Mouse (Mus musculus) intestine, embryonic 14.5 days (tissue): ENCODE data around the gene Gm47955. TPM values are rescaled to one million over a fixed set of nuclear protein-coding genes. Genes with fewer than 3 reads are reported as not detected.
"Not testable (repeated sequence)": the region's sequence is repeated elsewhere in the genome, so short reads cannot be mapped to it uniquely, and the experiment has no call there.

Source experiments
- ATAC-seq: fragments of 200-750 bp; cut with Nextera tagmentation; replicated peaks from 2 replicates; pipeline ENCODE4 v1.8.0; 2017; ENCODE audit warnings: low read depth, moderate number of reproducible peaks, moderate TSS enrichment, moderate library complexity; ENCODE audit not compliant: low FRiP score, low TSS enrichment
- DNase-seq: peaks from one replicate; pipeline ENCODE4 v3.0.0-alpha.2; 2018; ENCODE audit warnings: low spot score
- H3K27ac ChIP-seq: fragments of 300-500 bp; sonication (generic); 2 replicates; pipeline ENCODE4 v1.5.1; 2014; ENCODE audit warnings: low read depth, mild to moderate bottlenecking, control low read depth
- H3K27me3 ChIP-seq: fragments of 300-500 bp; sonication (generic); replicated peaks from 2 replicates; pipeline ENCODE4 v1.6.1; 2014; ENCODE audit warnings: low read length, control low read depth; ENCODE audit not compliant: control insufficient read depth, insufficient read depth
- H3K36me3 ChIP-seq: fragments of 300-500 bp; sonication (generic); 2 replicates; pipeline ENCODE4 v1.6.1; 2014; ENCODE audit warnings: low read length, control low read depth; ENCODE audit not compliant: control insufficient read depth, insufficient read depth
- H3K4me1 ChIP-seq: fragments of 300-500 bp; sonication (generic); replicated peaks from 2 replicates; pipeline ENCODE4 v1.6.1; 2014; ENCODE audit warnings: low read length, control low read depth, mixed read lengths; ENCODE audit not compliant: control insufficient read depth, insufficient read depth
- H3K4me2 ChIP-seq: fragments of 300-500 bp; sonication (generic); 2 replicates; pipeline ENCODE4 v1.6.1; 2014; ENCODE audit warnings: low read length
- H3K4me3 ChIP-seq: fragments of 300-500 bp; sonication (generic); 2 replicates; pipeline ENCODE4 v1.5.1; 2014; ENCODE audit warnings: low read depth, low read length, control low read depth, mixed read lengths
- H3K9ac ChIP-seq: fragments of 300-500 bp; sonication (generic); 2 replicates; pipeline ENCODE4 v1.6.1; 2014; ENCODE audit warnings: mild to moderate bottlenecking, low read length
- H3K9me3 ChIP-seq: fragments of 300-500 bp; sonication (generic); 2 replicates; pipeline ENCODE4 v1.6.1; 2016; ENCODE audit warnings: low read length, control low read depth; ENCODE audit not compliant: control insufficient read depth
- WGBS: fragments of 180-500 bp; shearing (Covaris S2); extraction: QIAGEN DNeasy Blood & Tissue Kit; methylation state at CpG from one replicate; pipeline ENCODE4 v1.1.7; 2014; 5-methylcytosine and 5-hydroxymethylcytosine counted together
- polyA plus RNA-seq: library from polyadenylated mRNA; unstranded; fragments of >200 nt; fragmentation: Nextera tagmentation; extraction: Ambion mirVana; gene quantifications from 2 replicates; pipeline ENCODE4 v1.2.1, GENCODE M21; 2014

Gm47955 gene
- polyA plus RNA-seq, 1 experiment from 2014 or later = not detected

DNA sequence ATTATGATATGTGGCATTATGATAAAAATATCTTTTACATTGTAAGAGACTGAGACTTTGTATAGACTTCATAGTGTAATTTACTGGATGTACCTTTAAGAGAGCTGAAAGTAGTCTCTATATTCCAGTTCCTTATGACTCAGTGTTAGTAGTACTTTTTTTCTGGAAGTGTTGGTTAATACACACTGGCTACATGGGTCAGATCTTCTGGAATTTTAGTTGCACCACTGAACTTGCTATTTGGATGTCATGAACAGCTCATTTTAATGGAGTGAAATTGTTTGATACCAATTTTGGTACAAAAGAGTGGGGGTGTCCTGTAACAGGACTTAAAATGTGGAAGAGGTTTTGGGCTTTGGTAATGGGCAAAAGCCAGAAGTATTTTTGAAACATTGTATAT, 17.8 kb downstream of the Gm47955 start:
- no peak overlapping the region for H3K27ac ChIP-seq
- no peaks in the 10 kb centered on the region for H3K27me3 ChIP-seq
- no peak overlapping the region for H3K4me3 ChIP-seq
- no peak for ATAC-seq
- no peak overlapping the region for H3K9ac ChIP-seq
- no peaks in the 10 kb centered on the region for H3K4me1 ChIP-seq
- no peak for DNase-seq
- H3K9me3 ChIP-seq = no peaks in the 10 kb centered on the region
- H3K36me3 ChIP-seq = no peaks in the 10 kb centered on the region
- H3K4me2 ChIP-seq = no peak overlapping the region

GRCm38 (mm10) chr1:82986738-82987137, 26.7 kb downstream of the Gm47955 start:
- Histone ChIP-seq H3K4me3 (no peak overlapping the region), H3K36me3 (no peaks in the 10 kb centered on the region), H3K4me1 (0 out of 2 replicates have a peak, but pooled peaks cover 3% of the 10 kb centered on the region), H3K27ac (no peak overlapping the region), H3K4me2 (no peak overlapping the region), H3K27me3 (no peaks in the 10 kb centered on the region), H3K9me3 (peaks cover 5% of the 10 kb centered on the region; the same call in 1 of the 2 replicates), H3K9ac (no peak overlapping the region)
- ATAC-seq = no peak
- DNase-seq = no peak
- WGBS = 88% methylated on average over 6 of the region's 6 CpGs

GRCm38 (mm10) chr1:82987530-82988198, 27.6 kb downstream of the Gm47955 start:
- H3K9me3 ChIP-seq = peaks cover 5% of the 10 kb centered on the region; the same call in 1 of the 2 replicates
- no peak overlapping the region for H3K9ac ChIP-seq
- 34% methylated on average over 4 of the region's 4 CpGs for WGBS
- H3K4me3 ChIP-seq = no peak overlapping the region
- DNase-seq = no peak
- H3K36me3 ChIP-seq = no peaks in the 10 kb centered on the region
- peak; percentile 45; the same call in 1 of the 2 replicates for ATAC-seq
- no peaks in the 10 kb centered on the region for H3K27me3 ChIP-seq
- no peak overlapping the region for H3K27ac ChIP-seq
- H3K4me1 ChIP-seq = 0 out of 2 replicates have a peak, but pooled peaks cover 3% of the 10 kb centered on the region
- H3K4me2 ChIP-seq = no peak overlapping the region

DNA sequence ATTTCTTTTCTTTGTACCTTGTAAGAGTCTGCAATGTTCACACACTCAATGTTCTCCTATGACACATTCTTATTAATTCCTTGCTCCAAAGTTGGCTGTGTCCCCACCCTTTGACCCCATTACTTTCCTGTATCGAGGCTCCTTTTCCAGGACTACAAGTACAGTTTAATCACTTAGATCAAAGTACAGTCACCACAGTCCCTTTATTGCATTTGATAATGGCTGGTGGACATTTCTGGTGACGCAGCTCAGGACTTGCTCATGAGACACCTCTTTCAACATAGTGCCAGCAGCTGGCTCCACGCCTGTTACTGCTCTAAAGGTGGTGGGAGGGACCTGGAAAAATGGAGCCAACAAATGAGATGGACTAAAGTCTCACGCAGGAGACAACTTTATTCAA, 31.0 kb downstream of the Gm47955 start:
- DNase-seq (no peak), ATAC-seq (peak; percentile 69)
- no peak overlapping the region for H3K9ac ChIP-seq
- H3K36me3 ChIP-seq = no peaks in the 10 kb centered on the region
- no peaks in the 10 kb centered on the region for H3K27me3 ChIP-seq
- 0 out of 2 replicates have a peak, but pooled peaks cover 3% of the 10 kb centered on the region for H3K4me1 ChIP-seq
- no peak overlapping the region for H3K4me3 ChIP-seq
- H3K4me2 ChIP-seq = no peak overlapping the region
- H3K9me3 ChIP-seq = no peaks in the 10 kb centered on the region
- WGBS = 60% methylated on average over 4 of the region's 4 CpGs
- H3K27ac ChIP-seq = no peak overlapping the region

GRCm38 (mm10) chr1:82991596-82991995, 31.5 kb downstream of the Gm47955 start:
- 69% methylated on average over 3 of the region's 3 CpGs for whole genome bisulfite sequencing
- H3K27me3 ChIP-seq = no peaks in the 10 kb centered on the region
- no peak overlapping the region for H3K9ac ChIP-seq
- H3K9me3 ChIP-seq = no peaks in the 10 kb centered on the region
- 0 out of 2 replicates have a peak, but pooled peaks cover 3% of the 10 kb centered on the region for H3K4me1 ChIP-seq
- no peak overlapping the region for H3K4me3 ChIP-seq
- H3K4me2 ChIP-seq = no peak overlapping the region
- ATAC-seq (no peak), DNase-seq (no peak)
- no peak overlapping the region for H3K27ac ChIP-seq
- H3K36me3 ChIP-seq = no peaks in the 10 kb centered on the region

DNA sequence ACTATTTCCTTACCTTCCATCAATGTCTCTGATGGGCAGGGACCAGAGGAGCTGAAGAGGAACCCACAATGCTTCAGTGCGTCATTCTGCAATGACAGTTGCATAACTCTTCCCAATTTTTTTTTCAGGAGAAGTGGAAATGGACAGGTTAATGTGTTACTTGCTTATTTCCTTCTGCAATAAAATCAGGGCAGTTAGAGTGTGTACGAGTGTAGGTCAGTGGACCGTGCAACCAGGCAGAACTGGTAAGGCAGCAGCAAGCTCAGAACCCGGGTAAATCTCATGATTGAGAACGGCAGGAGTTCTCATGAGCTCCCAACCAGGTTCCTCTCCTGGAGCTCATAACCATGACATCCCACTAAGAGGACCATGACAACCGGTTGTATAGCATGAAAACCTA, 32.0 kb downstream of the Gm47955 start:
- Histone ChIP-seq H3K9ac (no peak overlapping the region), H3K4me2 (no peak overlapping the region), H3K36me3 (no peaks in the 10 kb centered on the region), H3K27ac (no peak overlapping the region), H3K9me3 (no peaks in the 10 kb centered on the region), H3K4me3 (no peak overlapping the region), H3K27me3 (no peaks in the 10 kb centered on the region), H3K4me1 (0 out of 2 replicates have a peak, but pooled peaks cover 3% of the 10 kb centered on the region)
- ATAC-seq (no peak), DNase-seq (no peak)
- WGBS = 85% methylated on average over 6 of the region's 6 CpGs

- WGBS = 79% methylated on average over 3 of the region's 3 CpGs
- Histone ChIP-seq H3K9ac (no peak overlapping the region), H3K36me3 (no peaks in the 10 kb centered on the region), H3K27ac (no peak overlapping the region), H3K4me2 (no peak overlapping the region), H3K4me3 (no peak overlapping the region), H3K27me3 (no peaks in the 10 kb centered on the region), H3K9me3 (no peaks in the 10 kb centered on the region), H3K4me1 (0 out of 2 replicates have a peak, but pooled peaks cover 3% of the 10 kb centered on the region)
- DNase-seq (no peak), ATAC-seq (no peak)
These were observed 33.9 kb downstream of the Gm47955 start for GRCm38 (mm10) chr1:82993947-82994346.

DNA sequence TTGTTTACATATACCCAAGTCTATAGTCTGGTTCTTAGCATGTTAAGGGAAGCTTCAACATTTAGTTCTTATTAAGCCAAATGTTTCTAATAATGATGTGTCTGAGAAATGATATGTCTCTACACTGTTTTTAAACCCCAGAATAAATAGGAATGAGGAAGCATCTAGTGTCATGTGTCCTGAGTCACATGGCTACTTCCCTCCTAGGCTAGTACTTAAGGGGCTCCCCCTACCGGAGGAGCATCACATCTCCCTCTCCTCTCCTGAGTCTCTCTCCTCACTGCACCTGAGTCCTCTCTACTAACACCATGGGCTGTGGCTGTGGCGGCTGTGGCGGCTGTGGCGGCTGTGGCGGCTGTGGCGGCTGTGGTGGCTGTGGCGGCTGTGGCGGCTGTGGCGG, 40.2 kb downstream of the Gm47955 start, which contains the start of gene Gm47959:
Gene Gm47959 (plus strand): TSS at position 243 of the 400 bp plus-strand sequence.
- H3K9me3 ChIP-seq, H3K27ac ChIP-seq, H3K9ac ChIP-seq, H3K4me1 ChIP-seq, DNase-seq, H3K4me3 ChIP-seq, H3K27me3 ChIP-seq, ATAC-seq, H3K36me3 ChIP-seq, H3K4me2 ChIP-seq: not testable (repeated sequence)
- WGBS = 89% methylated on average over 5 of the region's 9 CpGs
